Mouse (Mus musculus) kidney, postnatal 25 days (tissue): ENCODE results near the gene Sap30bp.
A peak's percentile ranks its signal among the peaks of the same experiment; 100 is the strongest.

Experiments
- DNase-seq, 2 experiments: peaks; one replicate each; pipeline ENCODE4 v3.0.0; 2021; ENCODE audit warnings: mixed read lengths in 2 of 2

Gene Sap30bp

GRCm38 (mm10) chr11:115906116-115906515 lies 27.0 kb upstream of the Sap30bp start:
- DNase-seq = peak; percentile 30 to 74

DNA sequence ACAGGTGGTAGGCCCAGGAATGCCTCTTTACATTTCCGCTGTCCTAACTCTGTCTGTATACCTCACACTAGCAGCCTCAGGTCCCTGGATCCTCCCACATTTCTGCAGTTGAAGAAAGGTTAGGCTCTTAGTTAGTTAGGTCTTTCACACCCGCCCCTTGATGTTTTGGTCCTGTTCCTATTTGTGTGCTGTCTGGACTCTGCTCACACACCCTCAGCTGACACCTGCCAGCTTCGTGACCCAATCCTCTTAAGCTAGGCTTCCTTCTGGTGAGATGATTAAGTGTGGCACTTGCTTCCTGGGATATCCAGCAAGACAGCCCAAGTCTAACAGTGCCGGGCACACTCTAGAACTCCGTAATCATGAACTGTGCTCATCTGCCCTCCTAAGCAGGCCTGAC lies 26.6 kb upstream of the Sap30bp start:
- peak in 1 of 2 experiments; percentile 32 for DNase-seq

GRCm38 (mm10) chr11:115911134-115911561 lies 21.9 kb upstream of the Sap30bp start:
- DNase-seq = peak in 1 of 2 experiments; percentile 50

DNA sequence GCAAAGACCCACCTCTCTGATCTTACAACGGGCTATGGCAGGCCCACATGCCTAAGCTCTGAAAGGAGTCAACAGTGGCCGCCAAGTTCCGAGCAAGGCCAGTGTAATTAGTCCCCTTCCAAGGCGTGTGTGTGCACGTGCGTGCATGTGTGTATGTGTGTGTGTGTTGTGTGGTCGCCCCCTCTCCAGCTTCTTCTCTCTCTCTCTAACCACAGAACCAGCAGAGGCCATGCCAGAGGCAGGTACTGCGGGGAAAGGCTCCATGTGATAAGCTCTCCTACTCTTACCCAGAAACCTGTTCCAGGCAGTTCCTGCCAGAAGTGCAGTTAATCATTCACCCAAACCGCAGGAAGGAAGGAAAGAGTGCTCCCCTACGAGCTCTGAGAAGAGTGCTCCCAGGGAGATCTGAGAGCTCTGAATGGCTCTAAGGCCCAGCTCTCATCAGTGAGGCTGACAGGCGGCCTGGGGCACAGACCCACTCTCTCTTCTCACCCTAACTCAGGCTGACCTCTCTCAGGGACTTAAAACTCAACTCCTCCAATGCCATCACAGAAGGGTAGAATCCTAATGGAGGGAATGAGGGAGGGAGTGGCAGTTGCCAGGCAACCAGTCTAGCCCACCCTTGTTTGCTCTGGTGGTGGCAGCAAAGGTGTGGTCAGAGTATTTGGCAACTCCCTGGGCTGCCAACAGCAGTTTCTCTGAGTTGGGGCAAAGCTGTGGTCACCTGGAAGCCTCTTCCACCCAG lies 21.3 kb upstream of the Sap30bp start, which contains the start of gene Smim6:
Gene Smim6, plus strand, starts transcription at position 386 of the 745 bp plus-strand sequence.
- DNase-seq = peak; percentile 67 to 87

GRCm38 (mm10) chr11:115916579-115916978 lies 16.5 kb upstream of the Sap30bp start:
- DNase-seq = no peak

GRCm38 (mm10) chr11:115918637-115919036 lies 14.4 kb upstream of the Sap30bp start:
- no peak for DNase-seq

DNA sequence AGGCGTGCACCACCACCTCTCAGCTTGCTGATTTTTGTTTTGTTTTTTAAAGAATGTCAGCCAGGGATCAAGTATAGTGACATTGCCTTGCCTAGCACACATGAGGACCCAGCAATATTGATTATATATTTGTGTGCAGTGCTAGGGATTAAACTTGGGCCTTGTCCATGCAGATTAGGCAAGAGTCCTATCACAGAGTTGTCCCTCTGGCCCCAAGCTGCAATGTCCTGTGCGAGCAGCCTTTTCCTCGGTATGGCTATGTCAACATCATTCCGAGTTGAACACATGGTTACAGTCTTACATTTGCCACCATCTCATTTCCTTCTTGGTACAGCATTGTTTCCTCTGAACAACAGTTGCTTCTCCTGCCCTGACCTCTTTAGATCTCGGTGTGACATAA lies 14.0 kb upstream of the Sap30bp start:
- DNase-seq = no peak

GRCm38 (mm10) chr11:115920110-115920818 lies 12.8 kb upstream of the Sap30bp start:
- peak in 1 of 2 experiments; percentile 84 for DNase-seq

DNA sequence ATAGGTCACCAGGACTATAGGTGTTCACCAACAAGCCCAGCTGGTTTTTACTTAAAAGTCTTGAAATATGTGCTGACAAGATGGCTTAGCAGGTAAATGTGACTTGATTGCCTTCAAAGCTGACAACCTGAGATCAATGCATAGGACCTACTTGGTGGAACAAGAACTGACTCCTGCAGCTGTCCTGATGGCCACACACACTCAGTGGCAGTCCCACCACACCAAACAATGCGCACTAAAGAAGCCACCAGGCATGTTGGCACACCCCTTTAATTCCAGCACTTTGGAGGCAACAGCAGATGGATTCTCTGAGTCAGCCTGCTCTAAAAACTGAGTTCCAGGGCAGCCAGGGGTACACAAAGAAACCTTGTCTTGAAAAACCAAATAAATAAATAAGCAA lies 11.1 kb upstream of the Sap30bp start:
- no peak for DNase-seq

GRCm38 (mm10) chr11:115929031-115929430 lies 4.1 kb upstream of the Sap30bp start:
- no peak for DNase-seq

DNA sequence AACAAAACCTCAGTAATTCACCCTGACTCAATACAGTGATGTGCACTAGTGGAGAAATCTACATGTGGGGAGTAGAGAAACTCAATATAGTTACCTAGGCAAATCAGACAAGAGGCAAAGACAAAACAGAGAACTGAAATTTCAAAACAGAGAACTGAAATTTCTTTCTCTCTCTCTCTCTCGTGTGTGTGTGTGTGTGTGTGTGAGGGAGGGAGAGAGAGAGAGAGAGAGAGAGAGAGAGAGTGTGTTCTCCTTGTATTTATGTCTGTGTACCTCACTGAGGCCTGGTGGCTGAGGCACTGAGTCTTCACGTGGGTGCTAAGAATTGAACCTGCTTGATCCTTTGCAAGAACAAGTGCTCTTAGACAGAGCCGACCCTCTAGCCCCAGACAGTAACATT lies 3.3 kb upstream of the Sap30bp start:
- no peak for DNase-seq

DNA sequence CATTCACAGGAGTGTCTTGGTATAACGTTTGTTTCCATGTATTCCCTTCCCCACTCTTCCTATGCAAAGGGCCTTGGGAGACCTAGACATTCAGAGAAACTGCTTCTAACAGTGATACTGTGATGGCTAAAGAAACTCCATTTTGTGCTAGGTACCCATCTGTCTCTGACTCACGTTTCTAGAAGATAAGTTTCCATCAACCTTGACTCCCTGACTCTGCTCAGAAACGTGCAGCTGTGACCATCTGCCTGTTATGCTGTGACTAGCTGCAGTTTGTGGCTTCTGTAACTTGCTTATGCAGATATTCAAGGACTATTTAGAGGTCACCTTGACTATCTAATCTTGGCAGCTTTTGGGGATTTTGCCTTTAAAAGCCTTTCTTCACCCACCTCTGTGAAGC lies 1.8 kb upstream of the Sap30bp start:
- no peak for DNase-seq

GRCm38 (mm10) chr11:115933747-115934110 lies 647 bp downstream of the Sap30bp start:
- DNase-seq = no peak

DNA sequence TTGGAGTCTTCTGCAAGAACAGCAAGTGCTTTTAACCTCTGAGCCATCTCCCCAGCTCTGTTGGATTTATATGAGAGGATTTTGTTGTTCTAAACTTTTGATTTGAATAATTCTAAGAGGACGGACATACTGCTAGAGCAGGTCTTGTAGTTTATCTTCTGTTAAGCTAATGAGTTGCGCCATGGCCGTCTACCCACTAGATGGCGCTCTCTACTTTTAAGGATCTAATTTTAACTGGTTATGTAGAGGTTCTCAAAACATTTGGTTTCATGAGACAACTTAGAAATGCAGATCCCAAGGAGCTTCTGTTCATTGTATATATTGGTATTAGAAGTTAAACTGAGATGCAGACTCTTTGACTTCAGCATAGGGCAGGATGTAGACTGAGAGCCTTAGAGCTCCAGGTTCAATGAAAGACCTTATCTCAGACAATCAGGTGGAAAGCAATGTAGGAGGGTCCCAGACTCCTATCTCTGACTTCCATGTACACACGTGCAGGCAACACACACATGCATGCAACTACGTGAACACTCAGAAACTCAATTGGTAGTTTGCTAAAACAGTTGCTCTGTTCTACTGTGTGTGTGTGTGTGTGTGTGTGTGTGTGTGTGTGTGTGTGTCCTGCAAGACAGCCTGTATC lies 6.7 kb downstream of the Sap30bp start:
- peak; percentile 67 to 85 for DNase-seq

DNA sequence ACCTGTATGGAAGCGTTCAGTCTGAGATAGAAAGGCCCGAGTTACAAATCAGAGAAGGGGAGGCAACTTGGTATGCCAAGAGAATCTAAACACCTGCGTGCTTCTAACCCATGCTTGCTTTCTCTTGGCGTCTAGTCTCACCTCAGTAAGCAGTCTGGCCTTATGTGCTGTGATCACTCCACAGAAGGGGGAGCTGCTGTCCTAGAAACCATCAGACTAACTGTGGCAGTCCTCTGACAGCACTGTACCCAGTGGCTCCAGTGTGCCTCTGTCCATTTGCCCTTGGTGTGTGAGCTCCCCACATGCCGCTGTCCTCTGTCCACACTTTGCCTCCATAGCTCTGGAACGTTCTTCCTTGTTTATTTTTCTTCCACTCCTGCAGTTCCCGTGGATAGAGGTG lies 8.9 kb downstream of the Sap30bp start:
- DNase-seq = no peak

- no peak for DNase-seq
Observed at GRCm38 (mm10) chr11:115945247-115945646, 12.2 kb downstream of the Sap30bp start.

DNA sequence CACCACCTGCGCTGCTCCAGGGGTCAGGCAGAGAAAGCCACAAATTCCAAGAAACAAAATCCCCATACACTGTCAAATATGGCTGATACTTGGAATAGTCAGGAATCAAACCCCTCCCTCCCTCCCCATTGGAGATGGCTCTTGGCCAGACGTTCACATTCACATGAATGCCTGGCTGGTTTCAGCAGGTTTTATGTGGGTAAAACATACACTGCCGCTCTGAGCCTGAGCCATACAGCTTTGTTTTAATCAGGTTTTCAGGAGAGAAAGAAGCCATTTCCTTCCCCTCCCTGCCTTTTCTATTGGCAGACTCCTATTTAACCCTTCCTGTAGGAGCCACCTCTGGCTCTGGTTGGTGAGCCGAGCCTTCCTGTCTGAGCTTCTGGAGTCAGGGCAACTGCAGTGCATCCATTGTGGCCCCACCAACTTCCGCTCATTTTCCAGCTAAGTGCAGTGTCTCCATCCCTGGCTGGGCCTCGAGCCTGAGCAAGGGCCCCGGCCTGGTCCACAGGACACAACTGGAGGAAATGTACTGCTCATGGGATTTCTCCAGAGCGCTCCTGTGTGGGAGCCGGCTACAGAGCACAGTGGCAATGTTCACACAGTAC lies 13.2 kb downstream of the Sap30bp start:
- DNase-seq = peak; percentile 31 to 39

- DNase-seq = no peak
Observed at GRCm38 (mm10) chr11:115948316-115948715, 15.2 kb downstream of the Sap30bp start.

- DNase-seq = no peak
Observed at GRCm38 (mm10) chr11:115950719-115951118, 17.6 kb downstream of the Sap30bp start.

GRCm38 (mm10) chr11:115954712-115955111 lies 21.6 kb downstream of the Sap30bp start:
- DNase-seq = no peak

DNA sequence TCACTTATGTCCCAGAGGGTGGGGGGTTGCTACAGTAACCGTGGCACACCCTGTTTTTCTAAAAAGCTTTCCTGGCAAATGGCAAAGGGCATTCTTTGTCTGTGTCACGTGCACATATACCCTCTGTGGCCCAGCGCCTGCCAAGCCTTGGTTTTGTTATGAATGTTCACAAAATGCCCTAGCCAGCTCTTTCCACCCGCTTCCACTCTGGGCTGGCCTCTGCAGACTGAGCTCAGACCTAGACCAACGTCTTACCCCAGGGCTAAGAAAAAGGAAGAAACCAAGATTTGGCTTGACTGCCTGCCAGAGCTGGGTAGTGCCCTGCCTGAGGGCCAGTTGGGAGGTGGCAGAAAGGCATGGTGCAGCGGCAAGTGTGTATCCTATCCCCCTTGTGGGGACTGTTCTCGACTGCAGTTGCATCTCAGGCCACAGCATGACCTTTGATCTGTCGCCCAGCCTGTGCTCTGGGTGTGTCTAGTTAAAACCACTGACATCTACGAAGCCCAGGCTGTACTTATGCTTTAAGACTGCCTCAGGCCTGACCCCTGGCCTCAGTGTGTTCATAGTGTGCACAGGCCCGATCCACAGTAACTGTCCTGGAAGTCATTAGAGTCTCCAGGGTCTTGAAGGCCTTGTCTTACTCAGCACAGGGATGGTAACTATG lies 22.2 kb downstream of the Sap30bp start:
- peak; percentile 53 to 76 for DNase-seq

DNA sequence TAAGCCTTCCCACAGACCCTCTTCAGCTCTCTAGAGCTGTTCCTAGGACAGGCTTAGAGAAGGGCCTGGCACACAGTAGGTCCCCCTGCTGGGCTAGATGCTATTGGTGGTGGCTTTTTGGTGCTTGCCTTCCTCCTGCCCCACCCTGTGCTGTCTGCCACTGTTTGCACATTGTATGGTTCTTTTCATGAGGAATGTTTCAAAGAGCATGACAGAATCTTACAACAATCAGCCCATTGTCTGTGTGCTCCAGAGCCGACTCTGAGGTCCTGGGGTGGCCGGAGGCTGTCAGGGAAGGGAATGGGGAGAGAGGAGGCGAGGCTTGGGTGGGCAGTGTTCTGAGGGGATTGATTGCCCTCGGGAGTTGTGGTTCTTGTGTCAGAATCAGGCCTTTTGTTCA lies 23.4 kb downstream of the Sap30bp start:
- no peak for DNase-seq

DNA sequence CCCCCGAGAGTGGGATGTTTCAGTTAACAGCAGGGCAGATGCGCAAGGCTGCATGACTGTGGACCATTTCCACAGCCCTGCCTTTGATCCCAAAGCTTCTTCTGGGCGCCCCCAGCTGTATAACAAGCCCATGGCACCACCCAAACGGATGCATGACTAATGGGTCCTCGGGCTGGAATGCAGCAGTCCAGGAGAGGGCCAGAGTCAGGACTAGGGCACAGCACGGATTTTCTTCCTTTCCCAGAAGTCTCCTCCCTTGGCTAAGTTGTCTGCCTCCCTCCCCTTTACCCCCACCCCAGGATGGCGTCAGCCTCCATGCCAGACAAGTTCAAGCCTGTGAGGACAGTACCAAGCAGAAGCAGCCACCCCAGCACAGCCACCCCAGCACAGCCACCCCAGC lies 24.9 kb downstream of the Sap30bp start:
- DNase-seq = no peak
